20 mouse cellular contexts compared by ENCODE assay signal in genomic region chr8:119756538-119756937, GRCm38 (mm10). TPM values are rescaled to one million over a fixed set of nuclear protein-coding genes. Genes with fewer than 3 reads are reported as not detected.
DNase-seq lines count a peak whose midpoint lies in the region; ATAC-seq and TF ChIP-seq lines count a peak whose summit lies in the region.
"Had no signal": no experiment of that assay in that cellular context is flagged by ENCODE, and none has a peak within 500 bp of the region (broad histone marks: within the 10 kb centered on the region; RNA-seq: fewer than 3 reads in every experiment).

No protein-coding gene starts in this region.

- TF ChIP-seq EP300 in liver, postnatal 0 days (IDR thresholded peaks at IDR 0.05; ENCODE audit: low read depth): no peak

- TF ChIP-seq CTCF in liver, postnatal 0 days (IDR thresholded peaks at IDR 0.05; ENCODE audit: low read depth): no peak

- H3K4me1 ChIP-seq in heart, embryonic 12.5 days (replicated peaks): peaks cover 20% of the 10 kb centered on the region
- peaks cover 12% of the 10 kb centered on the region for H3K4me1 ChIP-seq in heart, embryonic 16.5 days (ENCODE audit: control insufficient read depth, insufficient read depth, low read length)
- peaks cover 31% of the 10 kb centered on the region for H3K4me1 ChIP-seq in liver, postnatal 0 days (ENCODE audit: insufficient read depth)

- no peak overlapping the region for H3K4me3 ChIP-seq in heart, embryonic 12.5 days
- no peak overlapping the region for H3K4me3 ChIP-seq in heart, embryonic 16.5 days (ENCODE audit: low read length)
- H3K4me3 ChIP-seq in liver, postnatal 0 days (ENCODE audit: low read depth, low read length): no peak overlapping the region
- H3K4me3 ChIP-seq: hindbrain, embryonic 15.5 days had no signal

- no peaks in the 10 kb centered on the region for H3K9me3 ChIP-seq in heart, embryonic 12.5 days (replicated peaks)
- H3K9me3 ChIP-seq in heart, embryonic 16.5 days (replicated peaks; ENCODE audit: control insufficient read depth, low read length): no peaks in the 10 kb centered on the region
- H3K9me3 ChIP-seq in liver, postnatal 0 days (ENCODE audit: low read length): no peaks in the 10 kb centered on the region
- H3K9me3 ChIP-seq: heart, embryonic 13.5 days; hindbrain, embryonic 15.5 days; limb, embryonic 15.5 days had no signal

- H3K36me3 ChIP-seq in heart, embryonic 12.5 days: peaks cover 13% of the 10 kb centered on the region
- 0 out of 2 replicates have a peak, but pooled peaks cover 3% of the 10 kb centered on the region for H3K36me3 ChIP-seq in heart, embryonic 16.5 days (ENCODE audit: control insufficient read depth, insufficient read depth)
- H3K36me3 ChIP-seq in liver, postnatal 0 days (replicated peaks; ENCODE audit: insufficient read depth, low read length): no peaks in the 10 kb centered on the region
- H3K36me3 ChIP-seq: hindbrain, embryonic 15.5 days had no signal

- 0 out of 2 replicates have a peak, but pooled peaks cover 3% of the 10 kb centered on the region for H3K27me3 ChIP-seq in heart, embryonic 12.5 days (replicated peaks)
- no peaks in the 10 kb centered on the region for H3K27me3 ChIP-seq in heart, embryonic 16.5 days (ENCODE audit: control insufficient read depth, insufficient read depth, low read length)
- no peaks in the 10 kb centered on the region for H3K27me3 ChIP-seq in liver, postnatal 0 days (ENCODE audit: insufficient read depth, low read length)
- H3K27me3 ChIP-seq: hindbrain, embryonic 15.5 days; limb, embryonic 15.5 days had no signal

- intact Hi-C loops in heart, postnatal 25 days (cut with DNase I): no loop called here
- intact Hi-C loops in gastrocnemius, postnatal 14 days (cut with DNase I; ENCODE audit: low total_unique reads): no loop called here

- no peak for ATAC-seq in heart, embryonic 12.5 days (ENCODE audit: insufficient number of reproducible peaks, low FRiP score)
- peak; percentile 33; the same call in 1 of the 2 replicates for ATAC-seq in heart, embryonic 16.5 days (replicated peaks; ENCODE audit: extremely low read depth, insufficient read depth, low FRiP score)
- peak; percentile 26; the same call in 1 of the 2 replicates for ATAC-seq in liver, postnatal 0 days
- ATAC-seq: midbrain, embryonic 16.5 days; Patski had no signal

- no peak for DNase-seq in heart, postnatal 25 days (ENCODE audit: low spot score)
- peak; percentile 18 to 39 for DNase-seq in lung, adult 18-20 months
- no peak for DNase-seq in lung, postnatal 10 days
- DNase-seq in liver, postnatal 0 days: no peak
- no peak for DNase-seq in gastrocnemius, postnatal 14 days
- DNase-seq in cerebellum, adult 11 months: no peak
- DNase-seq: cerebellum, adult 9-11 months; gastrocnemius, postnatal 10 days; kidney, adult 11 months; spleen, adult 18-20 months; thymus, postnatal 14 days had no signal

- H3K27ac ChIP-seq in heart, embryonic 12.5 days (ENCODE audit: poor library complexity, severe bottlenecking): no peak overlapping the region
- no peak overlapping the region for H3K27ac ChIP-seq in heart, embryonic 16.5 days (ENCODE audit: low read length)
- H3K27ac ChIP-seq in liver, postnatal 0 days (ENCODE audit: low read depth): no peak overlapping the region
- H3K27ac ChIP-seq: heart, embryonic 13.5 days; hindbrain, embryonic 15.5 days; limb, embryonic 15.5 days; macrophage had no signal

- H3K4me2 ChIP-seq in heart, embryonic 12.5 days: 0 out of 2 replicates have a peak overlapping the region, but pooled peaks have one; percentile 52
- H3K4me2 ChIP-seq in heart, embryonic 16.5 days (ENCODE audit: low read depth, low read length): no peak overlapping the region
- H3K4me2 ChIP-seq in liver, postnatal 0 days (ENCODE audit: low read depth, low read length): no peak overlapping the region

- WGBS in heart, embryonic 12.5 days: 31% methylated on average over 5 of the region's 5 CpGs
- 28% methylated on average over 5 of the region's 5 CpGs for WGBS in heart, embryonic 16.5 days
- WGBS in liver, postnatal 0 days (ENCODE audit: insufficient replicate concordance): 33% methylated on average over 5 of the region's 5 CpGs

- no peak overlapping the region for H3K9ac ChIP-seq in heart, embryonic 12.5 days
- H3K9ac ChIP-seq in heart, embryonic 16.5 days (ENCODE audit: low read length): no peak overlapping the region; the same call in 1 of the 2 replicates
- H3K9ac ChIP-seq in liver, postnatal 0 days (replicated peaks): no peak overlapping the region
- H3K9ac ChIP-seq: hindbrain, embryonic 15.5 days; limb, embryonic 15.5 days had no signal

RNA-seq across cellular contexts. Expression of gene Tldc1, which starts 21.7 kb away (rescaled TPM):
- 14.6 and 14.8 TPM in 2 replicates for polyA plus RNA-seq in heart, embryonic 12.5 days (2016; fragmentation: Nextera tagmentation; extraction: Ambion mirVana)
- total RNA-seq in heart, postnatal 25 days (2021): 10 to 100 TPM; 10.5 to 12.4 TPM
- 12.5 and 15.0 TPM in 2 replicates for polyA plus RNA-seq in heart, embryonic 16.5 days (2015; fragmentation: Nextera tagmentation; extraction: Ambion mirVana)
- polyA plus RNA-seq in liver, postnatal 0 days (2015; fragmentation: Nextera tagmentation; extraction: Ambion mirVana): 4.3 and 4.6 TPM in 2 replicates
- 1 to 10 TPM; 4.1 to 4.3 TPM for total RNA-seq in gastrocnemius, postnatal 14 days (2021)

RNA-seq across cellular contexts. Expression of gene Atp2c2, which starts 56.7 kb away (rescaled TPM):
- 0.33 and 0.38 TPM in 2 replicates for polyA plus RNA-seq in heart, embryonic 12.5 days (2016; fragmentation: Nextera tagmentation; extraction: Ambion mirVana)
- not detected for total RNA-seq in heart, postnatal 25 days (2021)
- polyA plus RNA-seq in heart, embryonic 16.5 days (2015; fragmentation: Nextera tagmentation; extraction: Ambion mirVana): 0.26 and 0.69 TPM in 2 replicates
- 0.05 and 0.14 TPM in 2 replicates for polyA plus RNA-seq in liver, postnatal 0 days (2015; fragmentation: Nextera tagmentation; extraction: Ambion mirVana)
- total RNA-seq in gastrocnemius, postnatal 14 days (2021): under 1 TPM in 1 of 2 experiments, not detected in 1; 0.12 TPM
- total RNA-seq: gastrocnemius, postnatal 10 days had no signal
- polyA plus RNA-seq: activated CD4-positive, CD25-positive, alpha-beta regulatory T cell, adult 4 months; macrophage had no signal

Comparison
In these comparisons a context has a peak if more than half of its experiments do, and no peak if none do; other contexts are left out.
1. DNase-seq: peak in lung, adult 18-20 months (2 of 2); none in heart, postnatal 25 days (single experiment), lung, postnatal 10 days (single experiment), liver, postnatal 0 days (single experiment), gastrocnemius, postnatal 14 days (single experiment) and cerebellum, adult 11 months (single experiment).